Mouse (Mus musculus) E14TG2a.4 (cell line): ENCODE measurements at regions not wholly inside any gene's neighbourhood (a gene's known extent, or its start where the extent isn't known, plus 50 kb on each side); places are given as distances from the start of the nearest gene placed in this dataset.
A peak's percentile ranks its signal among the peaks of the same experiment; 100 is the strongest.

Source experiments
- H3K27me3 ChIP-seq: 2 replicates; pipeline ENCODE4 v1.6.1; 2014; ENCODE audit warnings: low read length, control low read depth; ENCODE audit not compliant: insufficient read depth
- H3K36me3 ChIP-seq: 2 replicates; pipeline ENCODE4 v1.6.1; 2014; ENCODE audit warnings: low read length, control low read depth; ENCODE audit not compliant: insufficient read depth
- H3K4me1 ChIP-seq: replicated peaks from 2 replicates; pipeline ENCODE4 v1.6.1; 2014; ENCODE audit warnings: low read depth, low read length, control low read depth
- H3K4me3 ChIP-seq: replicated peaks from 2 replicates; pipeline ENCODE4 v1.5.1; 2014; ENCODE audit warnings: mild to moderate bottlenecking, low read length
- H3K9me3 ChIP-seq: 2 replicates; pipeline ENCODE4 v1.6.1; 2014; ENCODE audit warnings: low read length, control low read depth
- CTCF ChIP-seq: conservative IDR thresholded peaks from 2 replicates; pipeline ENCODE4 v1.5.1; 2014; ENCODE audit warnings: low read length
- NANOG ChIP-seq: IDR thresholded peaks from 2 replicates; pipeline ENCODE4 v1.6.1; 2014; ENCODE audit warnings: borderline replicate concordance, low read length, mixed read lengths
- POU5F1 ChIP-seq: IDR thresholded peaks from 2 replicates; pipeline ENCODE4 v1.6.1; 2014; ENCODE audit warnings: low read length, borderline replicate concordance

GRCm38 (mm10) chr7:70283166-70283565 is 83.4 kb downstream of the Nr2f2 start:
- H3K9me3 ChIP-seq, result no peaks in the 10 kb centered on the region
- no peaks in the 10 kb centered on the region for H3K36me3 ChIP-seq
- peaks cover 94% of the 10 kb centered on the region for H3K27me3 ChIP-seq
- H3K4me3 ChIP-seq, result no peak overlapping the region
- H3K4me1 ChIP-seq, result peaks cover 49% of the 10 kb centered on the region
- no peak for TF ChIP-seq POU5F1
- no peak for TF ChIP-seq CTCF
- TF ChIP-seq NANOG, result no peak

- Histone ChIP-seq H3K9me3 (no peaks in the 10 kb centered on the region), H3K27me3 (peaks cover 92% of the 10 kb centered on the region), H3K4me3 (no peak overlapping the region), H3K36me3 (no peaks in the 10 kb centered on the region), H3K4me1 (peaks cover 40% of the 10 kb centered on the region)
- TF ChIP-seq POU5F1 (no peak), NANOG (no peak), CTCF (no peak)
Measured at GRCm38 (mm10) chr7:70281891-70282515, 84.5 kb downstream of the Nr2f2 start.

GRCm38 (mm10) chr7:70281381-70281750 is 85.2 kb downstream of the Nr2f2 start:
- H3K9me3 ChIP-seq, result no peaks in the 10 kb centered on the region
- no peak for TF ChIP-seq CTCF
- no peak for TF ChIP-seq NANOG
- TF ChIP-seq POU5F1, result no peak
- peaks cover 36% of the 10 kb centered on the region for H3K4me1 ChIP-seq
- H3K4me3 ChIP-seq, result peak overlapping the region; percentile 52
- H3K27me3 ChIP-seq, result peaks cover 85% of the 10 kb centered on the region
- H3K36me3 ChIP-seq, result no peaks in the 10 kb centered on the region

- Histone ChIP-seq H3K4me3 (peak overlapping the region; percentile 52), H3K9me3 (no peaks in the 10 kb centered on the region), H3K4me1 (peaks cover 40% of the 10 kb centered on the region), H3K36me3 (no peaks in the 10 kb centered on the region), H3K27me3 (peaks cover 81% of the 10 kb centered on the region)
- TF ChIP-seq POU5F1 (no peak), CTCF (no peak), NANOG (no peak)
Measured at GRCm38 (mm10) chr7:70280643-70281380, 85.7 kb downstream of the Nr2f2 start.

- Histone ChIP-seq H3K27me3 (peaks cover 74% of the 10 kb centered on the region), H3K9me3 (no peaks in the 10 kb centered on the region), H3K4me3 (peak overlapping the region; percentile 52), H3K36me3 (no peaks in the 10 kb centered on the region), H3K4me1 (peaks cover 35% of the 10 kb centered on the region)
- no peak for TF ChIP-seq NANOG
- TF ChIP-seq POU5F1, result no peak
- TF ChIP-seq CTCF, result no peak
Measured at GRCm38 (mm10) chr7:70279927-70280642, 86.5 kb downstream of the Nr2f2 start.

- Histone ChIP-seq H3K4me1 (peaks cover 34% of the 10 kb centered on the region), H3K4me3 (no peak overlapping the region), H3K27me3 (peaks cover 65% of the 10 kb centered on the region), H3K36me3 (no peaks in the 10 kb centered on the region), H3K9me3 (no peaks in the 10 kb centered on the region)
- no peak for TF ChIP-seq POU5F1
- TF ChIP-seq CTCF, result no peak
- no peak for TF ChIP-seq NANOG
Measured at GRCm38 (mm10) chr7:70279101-70279500, 87.4 kb downstream of the Nr2f2 start.

GRCm38 (mm10) chr7:70276078-70276477 is 90.5 kb downstream of the Nr2f2 start:
- Histone ChIP-seq H3K36me3 (no peaks in the 10 kb centered on the region), H3K9me3 (no peaks in the 10 kb centered on the region), H3K4me3 (no peak overlapping the region), H3K27me3 (peaks cover 35% of the 10 kb centered on the region), H3K4me1 (peaks cover 18% of the 10 kb centered on the region)
- TF ChIP-seq POU5F1, result no peak
- TF ChIP-seq CTCF, result no peak
- TF ChIP-seq NANOG, result no peak

- Histone ChIP-seq H3K9me3 (no peaks in the 10 kb centered on the region), H3K4me3 (no peak overlapping the region), H3K4me1 (peaks cover 5% of the 10 kb centered on the region; the same call in 1 of the 2 replicates), H3K27me3 (peaks cover 18% of the 10 kb centered on the region), H3K36me3 (no peaks in the 10 kb centered on the region)
- no peak for TF ChIP-seq POU5F1
- TF ChIP-seq NANOG, result no peak
- TF ChIP-seq CTCF, result no peak
Measured at GRCm38 (mm10) chr7:70274312-70274711, 92.2 kb downstream of the Nr2f2 start.
